Mouse (Mus musculus) midbrain, embryonic 14.5 days (tissue): Measurements from ENCODE around the gene Eif2b3. TPM values are rescaled to one million over a fixed set of nuclear protein-coding genes. Genes with fewer than 3 reads are reported as not detected.
A peak's percentile ranks its signal among the peaks of the same experiment; 100 is the strongest.

Source experiments
- ATAC-seq: fragments of 200-750 bp; cut with Nextera tagmentation; 2 replicates; pipeline ENCODE4 v1.8.0; 2017; ENCODE audit warnings: moderate number of reproducible peaks, moderate library complexity; ENCODE audit not compliant: low FRiP score, low TSS enrichment
- DNase-seq: peaks from one replicate; pipeline ENCODE4 v3.0.0-alpha.2; 2015
- H3K27ac ChIP-seq: fragments of 300-500 bp; sonication (generic); replicated peaks from 2 replicates; pipeline ENCODE4 v1.5.1; 2014; ENCODE audit warnings: mild to moderate bottlenecking, low read depth, low read length, moderate library complexity
- H3K27me3 ChIP-seq: fragments of 300-500 bp; sonication (generic); 2 replicates; pipeline ENCODE4 v1.6.1; 2014; ENCODE audit warnings: low read length, control low read depth, mixed read lengths; ENCODE audit not compliant: control insufficient read depth, insufficient read depth
- H3K36me3 ChIP-seq: fragments of 300-500 bp; sonication (generic); 2 replicates; pipeline ENCODE4 v1.6.1; 2014; ENCODE audit warnings: low read length, control low read depth; ENCODE audit not compliant: control insufficient read depth, insufficient read depth
- H3K4me1 ChIP-seq: fragments of 300-500 bp; sonication (generic); 2 replicates; pipeline ENCODE4 v1.6.1; 2014; ENCODE audit warnings: mild to moderate bottlenecking, antibody characterized with exemption, low read length, control low read depth; ENCODE audit not compliant: control insufficient read depth, insufficient read depth
- H3K4me2 ChIP-seq: fragments of 300-500 bp; sonication (generic); 2 replicates; pipeline ENCODE4 v1.6.1; 2014; ENCODE audit warnings: mild to moderate bottlenecking, low read length, moderate library complexity
- H3K4me3 ChIP-seq: fragments of 300-500 bp; sonication (generic); replicated peaks from 2 replicates; pipeline ENCODE4 v1.5.1; 2014; ENCODE audit warnings: low read depth, low read length
- H3K9ac ChIP-seq: fragments of 300-500 bp; sonication (generic); replicated peaks from 2 replicates; pipeline ENCODE4 v1.6.1; 2014; ENCODE audit warnings: mild to moderate bottlenecking, low read length, moderate library complexity
- H3K9me3 ChIP-seq: fragments of 300-500 bp; sonication (generic); 2 replicates; pipeline ENCODE4 v1.6.1; 2016; ENCODE audit warnings: low read length, control low read depth, mixed read lengths; ENCODE audit not compliant: control insufficient read depth
- WGBS: fragments of 180-500 bp; shearing (Covaris S2); extraction: QIAGEN DNeasy Blood & Tissue Kit; methylation state at CpG from one replicate; pipeline ENCODE4 v1.1.7; 2014; 5-methylcytosine and 5-hydroxymethylcytosine counted together
- polyA plus RNA-seq: library from polyadenylated mRNA; unstranded; fragments of >200 nt; fragmentation: Nextera tagmentation; extraction: Ambion mirVana; gene quantifications from 2 replicates; pipeline ENCODE4 v1.2.1, GENCODE M21; 2014

Gene Eif2b3
- polyA plus RNA-seq, 1 experiment from 2014 or later = 52.0 TPM

GRCm38 (mm10) chr4:117126675-117127290 is 107.6 kb downstream of the Eif2b3 start, which contains the start of gene Tctex1d4:
Gene Tctex1d4 (plus strand): TSS chr4:117126794.
- 88% methylated on average over 9 of the region's 9 CpGs for WGBS
- H3K36me3 ChIP-seq = peaks cover 24% of the 10 kb centered on the region
- H3K4me2 ChIP-seq = no peak within 1 kb of the TSS
- peak within 1 kb of the TSS; percentile 56 for H3K27ac ChIP-seq
- H3K9ac ChIP-seq = 0 out of 2 replicates have a peak within 1 kb of the TSS, but pooled peaks have one; percentile 2
- H3K9me3 ChIP-seq = no peaks in the 10 kb centered on the region
- H3K4me3 ChIP-seq = no peak within 1 kb of the TSS
- ATAC-seq (no peak), DNase-seq (no peak)
- peaks cover 23% of the 10 kb centered on the region for H3K4me1 ChIP-seq
- H3K27me3 ChIP-seq = no peaks in the 10 kb centered on the region

GRCm38 (mm10) chr4:117127991-117128686 is 108.9 kb downstream of the Eif2b3 start:
- Histone ChIP-seq H3K36me3 (peaks cover 24% of the 10 kb centered on the region), H3K4me3 (no peak overlapping the region), H3K9ac (no peak overlapping the region), H3K9me3 (no peaks in the 10 kb centered on the region), H3K4me1 (peaks cover 34% of the 10 kb centered on the region), H3K27me3 (no peaks in the 10 kb centered on the region), H3K27ac (no peak overlapping the region), H3K4me2 (no peak overlapping the region)
- DNase-seq (no peak), ATAC-seq (no peak)
- WGBS = 90% methylated on average over 33 of the region's 33 CpGs

GRCm38 (mm10) chr4:117130790-117131189 is 111.6 kb downstream of the Eif2b3 start:
- Histone ChIP-seq H3K27me3 (no peaks in the 10 kb centered on the region), H3K9ac (no peak overlapping the region), H3K4me3 (no peak overlapping the region), H3K4me1 (peaks cover 20% of the 10 kb centered on the region), H3K9me3 (no peaks in the 10 kb centered on the region), H3K4me2 (no peak overlapping the region), H3K27ac (no peak overlapping the region), H3K36me3 (peaks cover 24% of the 10 kb centered on the region)
- ATAC-seq (no peak), DNase-seq (no peak)
- 49% methylated on average over 6 of the region's 6 CpGs for WGBS

GRCm38 (mm10) chr4:117131198-117131597 is 112.0 kb downstream of the Eif2b3 start:
- H3K27ac ChIP-seq = no peak overlapping the region; the same call in 1 of the 2 replicates
- H3K9ac ChIP-seq = no peak overlapping the region; the same call in 1 of the 2 replicates
- WGBS = 40% methylated on average over 6 of the region's 6 CpGs
- peaks cover 24% of the 10 kb centered on the region for H3K36me3 ChIP-seq
- ATAC-seq = no peak
- peaks cover 18% of the 10 kb centered on the region for H3K4me1 ChIP-seq
- peak overlapping the region; percentile 86 for H3K4me2 ChIP-seq
- no peaks in the 10 kb centered on the region for H3K27me3 ChIP-seq
- no peaks in the 10 kb centered on the region for H3K9me3 ChIP-seq
- H3K4me3 ChIP-seq = no peak overlapping the region
- no peak for DNase-seq

GRCm38 (mm10) chr4:117131890-117132793 is 112.9 kb downstream of the Eif2b3 start:
- Histone ChIP-seq H3K4me1 (peaks cover 18% of the 10 kb centered on the region), H3K27ac (peak overlapping the region; percentile 55), H3K4me2 (peak overlapping the region; percentile 86), H3K9me3 (no peaks in the 10 kb centered on the region), H3K36me3 (peaks cover 23% of the 10 kb centered on the region), H3K27me3 (no peaks in the 10 kb centered on the region), H3K9ac (peak overlapping the region; percentile 82), H3K4me3 (peak overlapping the region; percentile 94)
- WGBS = 6% methylated on average over 7 of the region's 7 CpGs
- DNase-seq = peak; percentile 64
- peak; percentile 47 for ATAC-seq

GRCm38 (mm10) chr4:117132794-117133143 is 113.6 kb downstream of the Eif2b3 start:
- Histone ChIP-seq H3K36me3 (peaks cover 22% of the 10 kb centered on the region), H3K27me3 (no peaks in the 10 kb centered on the region), H3K4me2 (peak overlapping the region; percentile 86), H3K4me1 (peaks cover 18% of the 10 kb centered on the region), H3K27ac (0 out of 2 replicates have a peak overlapping the region, but pooled peaks have one; percentile 33), H3K4me3 (peak overlapping the region; percentile 94), H3K9me3 (no peaks in the 10 kb centered on the region), H3K9ac (peak overlapping the region; percentile 82)
- WGBS = 2% methylated on average over 11 of the region's 11 CpGs
- DNase-seq (no peak), ATAC-seq (no peak)

GRCm38 (mm10) chr4:117133366-117133796 is 114.2 kb downstream of the Eif2b3 start:
- DNase-seq = peak; percentile 65
- peak overlapping the region; percentile 78 for H3K27ac ChIP-seq
- peak overlapping the region; percentile 86 for H3K4me2 ChIP-seq
- no peaks in the 10 kb centered on the region for H3K27me3 ChIP-seq
- peak overlapping the region; percentile 94 for H3K4me3 ChIP-seq
- peaks cover 17% of the 10 kb centered on the region for H3K36me3 ChIP-seq
- H3K9ac ChIP-seq = peak overlapping the region; percentile 82
- ATAC-seq = peak; percentile 43
- peaks cover 18% of the 10 kb centered on the region for H3K4me1 ChIP-seq
- H3K9me3 ChIP-seq = no peaks in the 10 kb centered on the region
- 1% methylated on average over 42 of the region's 42 CpGs for WGBS

GRCm38 (mm10) chr4:117133817-117134600 is 114.8 kb downstream of the Eif2b3 start, which contains the start of gene Plk3:
Gene Plk3 (minus strand): TSS chr4:117133963.
- DNase-seq (peak; percentile 99), ATAC-seq (peak; percentile 90)
- whole genome bisulfite sequencing = 2% methylated on average over 47 of the region's 48 CpGs
- H3K9me3 ChIP-seq = no peaks in the 10 kb centered on the region
- no peaks in the 10 kb centered on the region for H3K27me3 ChIP-seq
- peak within 1 kb of the TSS; percentile 94 for H3K4me3 ChIP-seq
- H3K4me1 ChIP-seq = peaks cover 18% of the 10 kb centered on the region
- H3K36me3 ChIP-seq = peaks cover 11% of the 10 kb centered on the region; the same call in 1 of the 2 replicates
- H3K4me2 ChIP-seq = peak within 1 kb of the TSS; percentile 86
- peak within 1 kb of the TSS; percentile 82 for H3K9ac ChIP-seq
- H3K27ac ChIP-seq = peak within 1 kb of the TSS; percentile 78
